Mouse (Mus musculus) adrenal gland, adult 8-10 months (tissue): ENCODE results near the gene Tepsin. TPM values are rescaled to one million over a fixed set of nuclear protein-coding genes. Genes with fewer than 3 reads are reported as not detected.
A peak's percentile ranks its signal among the peaks of the same experiment; 100 is the strongest.

Experiments used
- DNase-seq: peaks from one replicate; pipeline ENCODE4 v3.0.0; 2022
- total RNA-seq, 4 experiments: library from RNA; stranded (reverse); gene quantifications; 2 replicates each; pipeline ENCODE4 v1.2.4; 2022

Tepsin gene
- total RNA-seq = 10 to 100 TPM; 15.2 to 19.1 (median 15.7) TPM

DNA sequence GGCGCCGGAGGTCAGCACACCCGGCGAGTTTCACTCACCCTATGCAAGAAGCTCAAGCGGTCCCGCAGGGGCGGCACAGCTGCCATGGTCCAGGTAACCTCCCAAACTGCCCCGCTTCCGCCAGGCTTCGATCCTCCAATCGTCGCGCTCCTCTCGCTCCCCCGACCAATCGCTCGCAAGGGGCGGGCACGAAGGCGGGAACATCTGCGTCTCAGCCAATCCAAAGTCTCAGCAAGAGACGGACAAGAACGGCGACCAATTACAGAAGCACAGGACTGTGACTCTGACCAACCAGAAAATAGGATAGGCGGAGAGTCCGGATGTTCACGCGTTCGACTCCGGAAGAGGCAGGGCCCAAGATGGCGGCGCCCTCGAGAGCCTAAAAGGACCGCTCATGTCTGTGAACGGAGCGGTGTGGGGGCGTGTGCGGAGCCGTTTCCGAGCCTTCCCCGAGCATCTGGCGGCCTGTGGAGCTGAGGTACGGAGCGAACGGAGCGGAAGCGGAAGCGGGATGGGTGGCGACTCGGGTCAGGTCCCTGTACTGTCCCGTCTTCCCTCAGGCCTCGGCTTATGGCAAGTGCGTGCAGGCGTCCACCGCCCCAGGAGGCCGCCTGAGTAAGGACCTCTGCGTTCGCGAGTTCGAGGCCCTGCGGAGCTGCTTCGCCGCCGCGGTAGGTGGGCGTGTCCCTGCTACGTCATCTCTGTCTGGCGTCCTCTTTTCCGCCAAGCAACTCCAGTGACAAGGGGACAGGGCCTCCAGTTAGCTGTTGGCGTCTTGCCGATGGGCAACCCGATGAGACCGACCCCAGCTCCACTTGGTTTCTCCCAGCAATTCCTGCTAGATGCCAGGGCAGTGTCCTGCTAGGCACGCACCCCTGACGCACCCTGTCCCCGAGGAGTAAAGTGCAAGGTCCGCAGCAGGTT, at the start of gene Tepsin, which contains the start of gene Ndufaf8:
Gene Tepsin (minus strand): TSS at position 144 of the 924 bp plus-strand sequence.
Gene Ndufaf8 (plus strand): TSS at position 341 of the 924 bp plus-strand sequence.
- DNase-seq = peak; percentile 99

DNA sequence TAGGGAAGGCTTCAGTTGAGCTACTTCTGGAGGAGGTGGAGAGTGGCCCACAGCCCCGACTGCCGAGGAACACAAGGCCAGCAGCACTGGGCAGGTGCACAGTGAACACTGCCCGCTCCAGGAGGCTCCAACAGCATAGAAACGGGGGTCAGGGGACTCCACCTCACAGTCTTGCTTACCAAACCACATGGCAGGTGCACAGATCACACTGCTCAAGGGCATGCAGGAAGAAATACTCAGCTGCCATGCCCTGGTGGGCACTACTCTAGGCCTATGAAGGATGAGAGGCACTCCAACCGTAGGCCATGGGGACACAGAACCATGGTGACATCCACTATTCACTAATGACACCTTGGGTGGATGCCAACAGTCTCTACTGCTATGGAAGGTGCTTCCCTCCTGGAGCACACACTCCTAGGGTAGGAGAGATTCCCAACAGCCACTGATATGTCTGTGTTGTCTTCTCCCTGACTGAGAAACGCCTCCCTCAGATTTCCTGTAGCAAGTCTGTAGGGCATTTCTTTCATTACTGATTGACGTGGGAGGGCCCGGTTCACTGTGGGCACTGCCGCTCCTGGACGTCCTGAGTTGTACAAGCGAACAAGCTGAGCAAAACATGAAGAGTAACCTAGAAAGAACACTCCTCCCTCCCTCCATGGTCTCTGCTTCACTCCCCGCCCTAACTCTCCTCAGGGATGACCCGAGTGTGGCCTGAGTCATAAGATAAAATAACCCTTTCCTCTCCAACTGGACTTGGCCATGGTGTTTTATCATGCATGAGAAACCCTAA, 45.4 kb upstream of the Tepsin start:
- DNase-seq = no peak

GRCm38 (mm10) chr11:120142601-120143051, 44.1 kb upstream of the Tepsin start:
- DNase-seq = peak; percentile 67

GRCm38 (mm10) chr11:120140255-120140654, 41.7 kb upstream of the Tepsin start:
- no peak for DNase-seq

DNA sequence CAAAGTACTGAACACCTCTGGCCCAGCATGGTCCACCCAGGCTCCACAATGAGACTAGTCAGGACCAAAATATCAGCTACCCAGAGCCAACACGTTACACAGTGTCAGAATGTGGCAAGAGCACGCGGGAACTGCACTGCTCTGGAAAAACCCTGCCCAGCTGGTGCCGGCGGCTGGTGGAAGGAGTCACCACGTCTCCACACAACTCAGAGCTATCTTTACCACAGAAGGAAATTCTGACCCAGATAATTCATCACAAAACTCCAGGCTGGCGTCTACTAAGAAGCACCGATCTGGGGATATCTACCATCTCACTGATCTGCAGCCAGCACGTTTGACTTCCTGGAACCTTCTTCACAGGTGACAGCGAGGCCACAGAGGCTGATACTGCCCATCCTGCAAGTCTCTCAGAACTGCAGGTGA, 40.8 kb upstream of the Tepsin start:
- DNase-seq = no peak

- DNase-seq = no peak
These were observed 39.1 kb upstream of the Tepsin start for GRCm38 (mm10) chr11:120137625-120138004.

- DNase-seq = no peak
These were observed 38.5 kb upstream of the Tepsin start for GRCm38 (mm10) chr11:120136796-120137624.

- no peak for DNase-seq
These were observed 37.7 kb upstream of the Tepsin start for GRCm38 (mm10) chr11:120136195-120136594.

- no peak for DNase-seq
These were observed 36.5 kb upstream of the Tepsin start for GRCm38 (mm10) chr11:120134847-120135530.

DNA sequence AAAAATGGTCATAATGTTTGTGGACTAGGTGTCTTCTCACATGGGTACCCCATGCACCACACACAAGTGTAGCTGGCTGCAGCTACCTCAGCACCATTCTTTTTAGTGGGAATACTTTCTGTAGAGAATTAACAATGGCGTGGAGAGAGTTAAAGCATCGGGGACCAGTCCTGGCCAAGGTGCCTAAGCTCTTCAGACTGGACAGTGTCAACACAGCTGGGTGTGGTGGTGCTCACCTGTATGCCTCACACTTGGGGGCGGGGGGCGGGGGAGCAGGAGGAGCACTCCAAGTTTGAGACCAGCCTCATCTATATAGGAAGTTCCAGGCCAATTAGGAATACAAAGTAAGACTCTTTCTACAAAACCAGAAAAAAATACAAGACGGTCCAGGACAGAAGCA, 35.6 kb upstream of the Tepsin start:
- no peak for DNase-seq

DNA sequence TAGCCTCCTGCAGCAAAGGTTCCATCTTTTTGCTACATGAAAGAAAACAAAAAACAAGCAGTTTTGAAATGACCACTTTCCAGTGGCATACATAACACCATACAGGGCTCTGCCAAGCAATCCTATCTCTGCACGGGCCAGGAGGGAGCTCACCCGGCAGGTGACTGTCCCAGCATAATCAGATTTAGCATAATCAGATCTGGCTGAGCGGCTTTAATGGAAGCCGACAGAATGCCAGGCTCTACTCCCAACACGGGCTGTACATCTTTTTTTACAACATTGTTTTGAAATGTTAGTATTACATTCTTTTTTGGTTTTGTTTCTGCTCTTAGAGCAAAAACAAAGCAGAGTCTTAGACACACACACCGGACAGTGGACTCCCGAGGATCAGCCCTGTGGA, 30.8 kb upstream of the Tepsin start:
- DNase-seq = no peak

GRCm38 (mm10) chr11:120126845-120127244, 28.3 kb upstream of the Tepsin start:
- no peak for DNase-seq

DNA sequence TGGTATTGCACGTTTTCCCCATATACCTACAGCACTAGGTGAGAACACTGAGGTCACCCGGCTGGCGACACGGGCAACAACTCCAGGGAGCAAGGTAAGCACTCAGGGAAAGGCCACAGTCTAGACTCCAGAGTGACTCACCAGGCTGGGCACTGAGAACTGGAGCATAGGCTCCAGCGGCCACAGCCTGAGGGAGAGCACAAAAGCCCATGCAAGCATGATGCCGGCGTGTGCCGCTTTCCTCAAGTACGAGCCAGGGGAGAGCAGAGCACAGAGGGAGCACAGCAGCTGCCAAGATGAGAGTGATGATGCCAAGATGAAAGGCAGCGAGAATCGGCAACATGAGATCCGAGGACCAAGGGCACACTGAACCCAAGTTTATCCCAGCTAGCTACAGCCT, 23.6 kb upstream of the Tepsin start:
- peak; percentile 50 for DNase-seq

- peak; percentile 68 for DNase-seq
These were observed 22.3 kb upstream of the Tepsin start for GRCm38 (mm10) chr11:120120642-120121420.

DNA sequence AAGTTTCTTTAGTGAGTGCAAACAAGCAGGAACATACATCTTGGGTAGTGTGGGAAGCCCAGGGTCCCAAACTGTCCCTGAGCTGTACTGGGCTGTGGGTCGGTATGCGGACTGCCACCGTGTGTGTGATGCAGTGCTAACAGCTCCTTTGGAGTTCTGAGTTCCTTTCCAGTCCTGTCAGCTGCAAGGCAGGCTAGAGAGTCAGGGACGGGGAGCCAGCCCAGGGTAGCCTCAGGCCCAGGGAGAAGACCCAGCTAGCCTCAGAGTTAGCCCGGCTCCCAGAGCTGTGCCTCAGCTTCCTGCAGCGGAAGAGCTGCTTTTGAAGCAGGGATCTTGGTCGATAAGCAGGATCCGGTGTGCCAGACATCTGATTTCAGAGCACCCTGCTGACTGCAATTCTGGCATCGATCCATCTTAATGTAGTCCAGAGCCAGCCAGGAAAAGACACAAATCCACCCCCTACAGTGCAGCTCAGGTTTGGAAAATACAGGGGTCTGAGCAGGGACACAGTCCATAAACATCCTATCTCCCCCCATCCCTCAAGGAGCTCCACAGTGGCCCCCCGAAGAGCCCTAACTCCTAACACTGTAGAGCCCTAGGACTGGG, 21.5 kb upstream of the Tepsin start:
- DNase-seq = no peak

DNA sequence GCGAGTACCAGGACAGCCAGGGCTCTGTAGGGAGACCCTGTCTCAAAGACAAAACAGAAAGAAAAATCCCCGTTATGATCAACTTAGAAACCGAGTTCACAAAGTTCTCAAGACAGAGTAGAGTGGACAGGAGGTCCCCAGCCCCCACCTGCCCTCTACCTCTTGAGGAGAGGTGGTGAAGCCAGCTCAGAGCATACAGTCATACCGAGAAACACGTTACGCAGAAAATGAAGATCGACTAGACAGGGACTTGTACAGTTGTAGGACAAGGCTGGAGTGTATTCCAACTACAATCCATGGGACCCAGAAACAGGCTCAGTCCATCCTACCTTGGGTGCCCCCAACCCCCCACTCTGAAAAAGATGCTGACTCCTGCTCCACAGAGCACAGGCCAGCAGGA, 20.6 kb upstream of the Tepsin start:
- no peak for DNase-seq

DNA sequence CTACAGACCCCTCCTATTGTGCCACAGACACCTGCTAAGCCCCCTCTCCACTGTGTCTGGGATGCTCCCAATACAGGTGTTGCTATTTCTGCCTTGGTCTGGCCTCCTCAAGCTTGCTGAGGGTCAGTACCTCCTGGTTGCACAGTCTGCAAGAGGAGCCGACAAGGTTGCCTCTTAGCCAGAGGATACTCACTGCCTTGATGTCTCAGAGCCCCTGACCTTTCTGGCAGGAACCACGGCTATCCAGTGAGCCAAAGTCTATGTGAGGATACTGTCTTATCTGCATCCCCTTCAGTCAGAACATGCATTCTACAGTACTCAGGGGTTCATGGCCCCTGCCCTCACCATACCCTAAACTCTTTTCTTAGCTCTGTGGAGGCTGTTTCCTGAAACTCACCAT, 19.1 kb upstream of the Tepsin start:
- DNase-seq = no peak

GRCm38 (mm10) chr11:120114488-120115215, 16.1 kb upstream of the Tepsin start:
- no peak for DNase-seq

DNA sequence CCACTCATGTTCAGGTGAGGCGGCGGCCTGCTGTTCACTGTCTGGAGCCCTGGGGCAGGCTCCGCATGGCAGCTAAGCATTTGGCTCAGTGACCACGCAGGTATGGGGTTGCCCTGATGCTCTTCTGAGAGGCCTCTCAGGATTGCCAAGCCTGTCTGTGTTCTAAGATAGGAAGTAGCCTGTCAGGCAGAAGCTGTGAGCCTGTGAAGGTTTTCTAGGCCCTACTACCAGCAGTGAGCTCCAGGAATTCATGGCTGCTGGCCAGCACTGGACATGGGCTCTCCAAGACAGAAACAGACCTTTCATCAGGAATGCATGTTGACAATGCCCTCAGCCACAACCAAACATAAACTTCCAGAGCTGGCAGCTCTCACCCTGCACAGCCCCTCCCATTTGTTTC, 13.6 kb upstream of the Tepsin start:
- no peak for DNase-seq

GRCm38 (mm10) chr11:120111033-120111432, 12.5 kb upstream of the Tepsin start:
- DNase-seq = no peak
